9 mouse cellular contexts compared by ENCODE assay signal in the genomic region with DNA sequence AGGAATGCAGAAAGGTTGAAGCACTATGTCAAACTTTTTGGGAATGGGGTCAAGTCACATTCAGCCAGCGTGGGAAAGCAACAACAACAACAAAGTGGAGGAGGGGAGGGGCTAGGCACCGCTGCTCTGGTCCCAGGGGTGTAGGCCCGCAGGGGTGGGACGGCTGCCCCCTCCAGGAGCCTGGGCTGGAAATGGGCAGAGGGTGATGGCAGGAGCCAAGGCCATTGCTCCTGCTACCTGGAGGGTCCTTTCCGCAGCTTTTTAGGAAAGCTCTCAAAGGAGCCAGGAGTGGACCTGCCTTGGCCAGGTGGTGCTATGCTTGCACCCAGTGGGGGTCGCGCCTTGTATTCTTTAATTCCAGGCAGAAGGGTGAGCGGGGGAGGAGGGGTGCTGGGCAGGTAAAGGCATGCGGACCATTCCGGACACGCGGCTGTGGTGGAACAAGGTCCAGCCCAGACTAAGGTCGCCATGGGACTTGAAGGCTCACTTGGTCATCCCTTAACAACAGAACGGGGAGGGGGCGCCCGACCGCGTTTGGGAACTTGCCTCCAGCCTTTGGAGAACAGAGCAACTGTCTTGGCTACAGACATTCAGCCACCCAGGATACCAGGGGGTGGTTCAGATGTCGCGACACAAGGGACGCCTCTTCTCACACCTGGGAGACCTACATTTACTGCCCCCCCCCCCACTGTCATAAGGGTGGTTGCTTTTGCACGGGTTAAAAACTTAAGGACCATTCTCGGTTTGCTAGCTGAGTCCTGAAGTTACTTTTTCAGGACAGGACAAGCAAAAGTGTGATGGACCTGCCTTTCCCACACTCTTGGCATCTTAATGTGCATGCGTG. TPM values are rescaled to one million over a fixed set of nuclear protein-coding genes. Genes with fewer than 3 reads are reported as not detected.
DNase-seq lines count a peak whose midpoint lies in the region; ATAC-seq and TF ChIP-seq lines count a peak whose summit lies in the region.
"Had no signal": no experiment of that assay in that cellular context is flagged by ENCODE, and none has a peak within 500 bp of the region (broad histone marks: within the 10 kb centered on the region; RNA-seq: fewer than 3 reads in every experiment).

No protein-coding gene starts in this region.

- 2% methylated on average over 24 of the region's 24 CpGs for WGBS in heart, embryonic 11.5 days (ENCODE audit: insufficient replicate concordance)
- WGBS in forebrain, embryonic 16.5 days, result 2% methylated on average over 24 of the region's 24 CpGs
- 2% methylated on average over 24 of the region's 24 CpGs for WGBS in midbrain, embryonic 11.5 days

- H3K4me2 ChIP-seq in heart, embryonic 11.5 days, result peak overlapping the region; percentile 87
- peak overlapping the region; percentile 55 for H3K4me2 ChIP-seq in forebrain, embryonic 16.5 days (ENCODE audit: low read length)
- peak overlapping the region; percentile 28 for H3K4me2 ChIP-seq in midbrain, embryonic 11.5 days

- no peak for TF ChIP-seq CTCF in ES-Bruce4 (IDR thresholded peaks at IDR 0.05; ENCODE audit: low read depth, low read length)

- DNase-seq in heart, postnatal 25 days (ENCODE audit: low spot score), result no peak
- DNase-seq in midbrain, embryonic 11.5 days (ENCODE audit: low spot score, missing footprints), result peak; percentile 86
- no peak for DNase-seq in urinary bladder, adult 18-20 months (ENCODE audit: low spot score in 2 of 2)
- no peak for DNase-seq in gastrocnemius, postnatal 36 days
- no peak for DNase-seq in cerebellum, postnatal 25 days

- ATAC-seq in heart, embryonic 11.5 days (replicated peaks; ENCODE audit: insufficient number of reproducible peaks, low FRiP score, low TSS enrichment), result no peak
- no peak for ATAC-seq in forebrain, embryonic 16.5 days
- ATAC-seq in midbrain, embryonic 11.5 days (ENCODE audit: low FRiP score), result peak; percentile 58

- peaks cover 3% of the 10 kb centered on the region for H3K4me1 ChIP-seq in heart, embryonic 11.5 days (ENCODE audit: control insufficient read depth, insufficient read depth, low read length)
- no peaks in the 10 kb centered on the region for H3K4me1 ChIP-seq in ES-Bruce4 (ENCODE audit: control insufficient read depth, insufficient read depth, low read length)
- H3K4me1 ChIP-seq in forebrain, embryonic 16.5 days (replicated peaks; ENCODE audit: control insufficient read depth, insufficient read depth, low read length), result peaks cover 12% of the 10 kb centered on the region
- H3K4me1 ChIP-seq in midbrain, embryonic 11.5 days (ENCODE audit: control insufficient read depth, insufficient read depth, low read length), result peaks cover 8% of the 10 kb centered on the region

- peak overlapping the region; percentile 29 for H3K4me3 ChIP-seq in heart, embryonic 11.5 days (ENCODE audit: low read depth, low read length)
- peak overlapping the region; percentile 22; the same call in 1 of the 2 replicates for H3K4me3 ChIP-seq in ES-Bruce4 (ENCODE audit: low read depth, low read length)
- H3K4me3 ChIP-seq in forebrain, embryonic 16.5 days (replicated peaks; ENCODE audit: low read length), result peak overlapping the region; percentile 29
- H3K4me3 ChIP-seq in midbrain, embryonic 11.5 days (ENCODE audit: low read depth, low read length), result 0 out of 2 replicates have a peak overlapping the region, but pooled peaks have one; percentile 3

- intact Hi-C loops in heart, postnatal 25 days (cut with DNase I), result no loop called here
- intact Hi-C loops in gastrocnemius, postnatal 36 days (cut with DNase I), result no loop called here

- no peak for TF ChIP-seq EP300 in ES-Bruce4 (IDR thresholded peaks at IDR 0.05; ENCODE audit: insufficient read depth, low read depth, low read length)

- peaks cover 44% of the 10 kb centered on the region for H3K27me3 ChIP-seq in heart, embryonic 11.5 days (ENCODE audit: control insufficient read depth, insufficient read depth, low read length)
- H3K27me3 ChIP-seq in ES-Bruce4 (ENCODE audit: control insufficient read depth, insufficient read depth, low read length, poor library complexity, severe bottlenecking), result peaks cover 3% of the 10 kb centered on the region; the same call in 1 of the 2 replicates
- H3K27me3 ChIP-seq in forebrain, embryonic 16.5 days (replicated peaks; ENCODE audit: control insufficient read depth, insufficient read depth, low read length), result peaks cover 35% of the 10 kb centered on the region
- peaks cover 39% of the 10 kb centered on the region for H3K27me3 ChIP-seq in midbrain, embryonic 11.5 days (ENCODE audit: control insufficient read depth, insufficient read depth, low read length)

- no peaks in the 10 kb centered on the region for H3K36me3 ChIP-seq in heart, embryonic 11.5 days (ENCODE audit: control insufficient read depth, insufficient read depth, low read length)
- H3K36me3 ChIP-seq in ES-Bruce4 (ENCODE audit: control insufficient read depth, insufficient read depth, low read length, poor library complexity, severe bottlenecking), result no peaks in the 10 kb centered on the region
- no peaks in the 10 kb centered on the region for H3K36me3 ChIP-seq in forebrain, embryonic 16.5 days (ENCODE audit: control insufficient read depth, insufficient read depth)
- no peaks in the 10 kb centered on the region for H3K36me3 ChIP-seq in midbrain, embryonic 11.5 days (ENCODE audit: control insufficient read depth, insufficient read depth, low read length)

- no peak overlapping the region for H3K27ac ChIP-seq in heart, embryonic 11.5 days (ENCODE audit: low read depth, low read length)
- no peak overlapping the region for H3K27ac ChIP-seq in ES-Bruce4 (ENCODE audit: insufficient read depth, low read length)
- no peak overlapping the region for H3K27ac ChIP-seq in forebrain, embryonic 16.5 days (ENCODE audit: low read length)
- H3K27ac ChIP-seq in midbrain, embryonic 11.5 days (ENCODE audit: low read depth, low read length), result no peak overlapping the region

- no peaks in the 10 kb centered on the region for H3K9me3 ChIP-seq in heart, embryonic 11.5 days (replicated peaks; ENCODE audit: control insufficient read depth, low read length)
- H3K9me3 ChIP-seq in ES-Bruce4 (replicated peaks; ENCODE audit: control insufficient read depth, insufficient read depth, low read length, poor library complexity, severe bottlenecking), result no peaks in the 10 kb centered on the region
- H3K9me3 ChIP-seq in forebrain, embryonic 16.5 days (ENCODE audit: control insufficient read depth, low read length), result no peaks in the 10 kb centered on the region
- no peaks in the 10 kb centered on the region for H3K9me3 ChIP-seq in midbrain, embryonic 11.5 days (ENCODE audit: control insufficient read depth, low read length)

- no peak for TF ChIP-seq POLR2A in ES-Bruce4 (IDR thresholded peaks at IDR 0.05; ENCODE audit: insufficient read depth, low read length)

- H3K9ac ChIP-seq in heart, embryonic 11.5 days (ENCODE audit: low read depth, low read length), result no peak overlapping the region
- no peak overlapping the region for H3K9ac ChIP-seq in ES-Bruce4 (ENCODE audit: low read depth, poor library complexity, severe bottlenecking)
- no peak overlapping the region for H3K9ac ChIP-seq in forebrain, embryonic 16.5 days (replicated peaks; ENCODE audit: low read depth, low read length)
- no peak overlapping the region for H3K9ac ChIP-seq in midbrain, embryonic 11.5 days (ENCODE audit: low read length)

RNA-seq across cellular contexts. Expression of a gene that starts 22.4 kb away (rescaled TPM):
- not detected in 2 replicates for polyA plus RNA-seq in heart, embryonic 11.5 days (2014; fragmentation: Nextera tagmentation; extraction: Ambion mirVana)
- not detected for total RNA-seq in heart, postnatal 25 days (2021)
- polyA plus RNA-seq in ES-Bruce4 (2011; ENCODE audit: insufficient read depth, insufficient read length, low read depth, missing spikeins), result not detected in 2 replicates
- polyA plus RNA-seq in forebrain, embryonic 16.5 days (2015; fragmentation: Nextera tagmentation; extraction: Ambion mirVana), result not detected in 2 replicates
- polyA plus RNA-seq in midbrain, embryonic 11.5 days (2014; fragmentation: Nextera tagmentation; extraction: Ambion mirVana), result not detected in 2 replicates
- total RNA-seq in gastrocnemius, postnatal 36 days (2021), result not detected
- polyA plus RNA-seq: urinary bladder, adult 2 months had no signal

RNA-seq across cellular contexts. Expression of a gene that starts 34.0 kb away (rescaled TPM):
- polyA plus RNA-seq in heart, embryonic 11.5 days (2014; fragmentation: Nextera tagmentation; extraction: Ambion mirVana), result not detected in 2 replicates
- total RNA-seq in heart, postnatal 25 days (2021), result not detected
- polyA plus RNA-seq in ES-Bruce4 (2011; ENCODE audit: insufficient read depth, insufficient read length, low read depth, missing spikeins), result not detected in 2 replicates
- not detected in 2 replicates for polyA plus RNA-seq in forebrain, embryonic 16.5 days (2015; fragmentation: Nextera tagmentation; extraction: Ambion mirVana)
- not detected in 2 replicates for polyA plus RNA-seq in midbrain, embryonic 11.5 days (2014; fragmentation: Nextera tagmentation; extraction: Ambion mirVana)
- not detected for total RNA-seq in gastrocnemius, postnatal 36 days (2021)

RNA-seq across cellular contexts. Expression of a gene that starts 44.1 kb away (rescaled TPM):
- polyA plus RNA-seq in heart, embryonic 11.5 days (2014; fragmentation: Nextera tagmentation; extraction: Ambion mirVana), result not detected in 2 replicates
- not detected for total RNA-seq in heart, postnatal 25 days (2021)
- polyA plus RNA-seq in ES-Bruce4 (2011; ENCODE audit: insufficient read depth, insufficient read length, low read depth, missing spikeins), result not detected in 2 replicates
- not detected in 2 replicates for polyA plus RNA-seq in forebrain, embryonic 16.5 days (2015; fragmentation: Nextera tagmentation; extraction: Ambion mirVana)
- not detected in 2 replicates for polyA plus RNA-seq in midbrain, embryonic 11.5 days (2014; fragmentation: Nextera tagmentation; extraction: Ambion mirVana)
- not detected for total RNA-seq in gastrocnemius, postnatal 36 days (2021)
- polyA plus RNA-seq: urinary bladder, adult 2 months had no signal

Comparison
In these comparisons a context has a peak if more than half of its experiments do, and no peak if none do; other contexts are left out.
1. H3K4me2 ChIP-seq: peak in every context shown above with its lines; median percentile 87 in heart, embryonic 11.5 days; 55 in forebrain, embryonic 16.5 days; 28 in midbrain, embryonic 11.5 days.